Mouse (Mus musculus): ENCODE measurements at regions not wholly inside any gene's neighbourhood (a gene's known extent, or its start where the extent isn't known, plus 50 kb on each side); places are given as distances from the start of the nearest gene placed in this dataset.
"Not testable (repeated sequence)": the region's sequence is repeated elsewhere in the genome, so short reads cannot be mapped to it uniquely, and the experiment has no call there.

DNA sequence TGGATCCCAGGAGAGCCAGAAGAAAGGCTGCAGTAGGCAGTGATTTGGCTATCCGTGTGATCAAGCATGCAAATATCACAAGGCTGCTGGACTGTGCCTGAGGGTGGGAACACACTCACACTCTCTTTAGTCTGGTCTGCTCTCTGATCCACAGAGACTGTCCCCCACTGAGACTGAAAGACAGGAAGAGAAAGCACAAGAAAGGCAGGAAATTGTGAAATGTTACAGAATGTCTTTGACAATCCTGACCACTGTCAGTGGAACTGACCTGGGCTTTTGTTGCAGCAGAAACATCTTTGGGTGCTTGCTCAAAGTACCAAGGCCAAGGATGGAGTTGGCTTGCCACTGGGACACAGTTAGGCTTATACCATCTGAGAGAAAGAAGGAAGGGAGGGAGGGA lies 52.3 kb upstream of the Gpd2 start:
- no peak for DNase-seq (ENCODE audit: extremely low spot score, low read depth, low spot score)

- DNase-seq (ENCODE audit: extremely low spot score, low read depth, low spot score): not testable (repeated sequence)
Measured at GRCm38 (mm10) chr2:57183108-57183507, 54.3 kb upstream of the Gpd2 start.

DNA sequence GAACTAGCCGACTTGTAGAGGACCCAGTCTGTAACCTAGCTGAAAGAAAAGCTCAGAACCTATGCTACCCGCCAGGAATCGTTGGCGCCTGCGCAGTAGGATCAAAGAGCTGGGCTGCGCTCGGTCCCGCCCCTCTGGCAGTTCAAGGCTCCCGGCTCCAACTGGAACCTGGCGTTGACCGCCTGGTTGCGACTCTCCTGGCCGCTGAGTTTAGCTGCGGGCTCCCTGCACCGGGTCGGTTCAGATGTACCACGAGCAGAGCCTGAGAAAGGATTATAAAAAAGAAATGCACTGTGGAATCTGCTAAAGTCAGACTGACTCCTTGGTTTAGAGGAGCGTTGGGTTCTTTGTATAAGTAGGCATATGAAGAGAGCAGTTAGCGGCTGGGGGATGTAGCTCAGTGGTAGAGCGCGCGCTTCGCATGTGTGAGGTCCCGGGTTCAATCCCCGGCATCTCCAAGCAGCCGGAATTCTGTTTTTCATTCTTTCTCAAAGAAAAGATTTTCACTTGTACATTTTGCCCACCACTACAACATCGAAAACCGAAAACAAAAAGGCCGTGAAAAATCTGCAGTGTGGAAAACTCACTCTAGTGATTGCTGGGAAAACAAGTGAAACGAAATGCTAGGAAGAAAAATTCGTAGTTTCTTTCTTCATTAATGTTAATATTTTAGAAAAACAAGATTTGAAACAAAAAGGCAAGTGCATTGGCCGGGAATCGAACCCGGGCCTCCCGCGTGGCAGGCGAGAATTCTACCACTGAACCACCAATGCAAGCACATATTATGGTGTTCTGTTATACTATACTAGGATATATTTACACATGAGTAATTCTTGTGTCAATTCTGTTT lies 55.5 kb upstream of the Gpd2 start:
- DNase-seq (ENCODE audit: extremely low spot score, low read depth, low spot score): peak; percentile 85

DNA sequence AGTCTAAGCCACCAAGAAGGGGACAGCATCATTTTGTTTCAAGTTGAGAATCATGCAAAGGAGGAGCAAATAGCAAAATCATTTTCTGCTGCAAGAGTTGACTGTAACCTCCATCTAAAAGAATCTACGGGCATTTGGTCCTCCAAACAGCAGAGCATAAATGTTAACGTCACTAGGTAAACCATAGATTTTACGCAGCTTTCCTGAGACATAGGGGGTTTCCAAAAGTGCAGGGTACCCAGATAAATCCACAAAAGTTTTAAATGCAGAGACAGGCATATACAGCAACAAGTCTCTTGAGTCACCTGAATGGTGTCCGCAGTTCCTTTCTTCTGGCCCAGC lies 56.1 kb upstream of the Gpd2 start:
- no peak for DNase-seq (ENCODE audit: extremely low spot score, low read depth, low spot score)

DNA sequence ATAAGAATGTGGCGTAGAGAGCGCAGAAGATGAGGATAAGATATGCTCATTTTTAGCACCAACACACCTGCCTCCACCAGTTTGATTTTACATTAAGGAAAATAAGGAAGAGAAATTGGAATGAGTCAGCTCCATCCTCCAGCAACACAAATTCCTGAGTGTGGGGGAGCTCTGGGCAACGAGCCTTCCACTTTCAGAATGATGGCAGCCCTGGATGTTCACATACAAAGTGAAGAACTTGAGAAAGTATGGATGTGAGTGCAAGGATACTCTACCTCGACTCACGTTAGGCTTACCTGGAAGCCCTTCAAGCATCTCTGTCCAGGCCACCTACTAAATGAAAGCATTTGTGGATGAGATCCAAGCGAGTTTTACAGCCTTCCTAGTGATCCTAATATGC lies 54.3 kb upstream of the Nr4a2 start:
- DNase-seq (ENCODE audit: extremely low spot score, low read depth, low spot score): no peak

GRCm38 (mm10) chr2:57176547-57176946 lies 52.7 kb upstream of the Nr4a2 start:
- no peak for DNase-seq (ENCODE audit: extremely low spot score, low read depth, low spot score)

DNA sequence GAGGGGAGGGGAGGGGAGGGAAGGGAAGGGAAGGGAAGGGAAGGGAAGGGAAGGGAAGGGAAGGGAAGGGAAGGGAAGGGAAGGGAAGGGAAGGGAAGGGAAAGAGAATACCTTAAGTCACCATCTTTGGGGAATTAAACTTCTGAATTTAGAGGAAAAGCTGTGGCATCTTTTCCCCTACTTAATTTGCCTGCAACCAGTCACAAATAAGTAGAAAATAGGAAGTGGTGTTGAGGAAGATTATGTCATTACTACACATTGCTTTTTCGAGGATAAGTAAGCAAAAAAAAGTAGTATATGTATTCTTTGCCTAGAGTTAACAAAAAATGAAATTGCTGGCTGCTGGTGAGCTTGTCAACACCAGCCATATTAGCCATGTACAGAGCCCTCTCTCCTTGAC lies 51.4 kb upstream of the Nr4a2 start:
- DNase-seq (ENCODE audit: extremely low spot score, low read depth, low spot score): no peak
